Mouse (Mus musculus) layer of hippocampus, adult 9-11 months (tissue): ENCODE results near the gene Myo3b.

Experiments
- DNase-seq: peaks from one replicate; pipeline ENCODE4 v3.0.0; 2022

The Myo3b gene

GRCm38 (mm10) chr2:70133281-70133680 lies 94.4 kb downstream of the Myo3b start:
- no peak for DNase-seq

DNA sequence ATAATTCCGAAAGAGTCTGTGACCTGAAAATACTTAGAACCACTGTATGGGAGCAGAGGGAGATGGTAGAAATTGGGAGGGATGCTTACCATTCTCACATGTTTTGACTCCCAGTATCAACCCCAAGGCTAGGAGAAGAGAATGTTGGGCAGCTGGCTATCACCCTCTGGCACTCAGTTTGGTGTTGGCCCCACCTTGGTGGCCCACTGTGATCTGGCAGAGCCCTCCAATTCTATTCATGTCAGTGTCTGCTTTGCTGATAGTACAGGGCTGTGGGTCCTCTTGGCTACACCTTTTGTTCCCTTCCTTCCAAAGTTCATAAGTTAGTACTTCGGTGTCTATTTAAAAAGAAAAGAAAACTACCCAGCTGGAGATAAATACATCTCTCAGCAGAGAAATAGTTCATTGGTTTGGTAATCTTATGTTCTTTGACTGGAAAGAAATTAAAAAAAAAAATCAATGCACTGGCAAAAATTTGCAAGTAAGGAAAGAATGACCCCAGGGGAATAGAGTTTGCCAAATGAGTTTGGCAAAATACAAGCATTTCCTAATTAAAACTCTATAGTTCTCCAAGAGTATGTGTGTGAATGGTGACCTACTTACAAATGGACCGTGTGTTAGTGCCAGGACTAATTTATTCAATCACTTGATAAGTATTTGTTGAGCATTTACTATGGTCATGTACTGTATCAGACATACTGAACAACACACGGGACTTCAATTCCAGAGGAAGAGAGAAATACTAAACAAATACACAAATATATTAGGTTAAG lies 98.5 kb downstream of the Myo3b start:
- DNase-seq: no peak

DNA sequence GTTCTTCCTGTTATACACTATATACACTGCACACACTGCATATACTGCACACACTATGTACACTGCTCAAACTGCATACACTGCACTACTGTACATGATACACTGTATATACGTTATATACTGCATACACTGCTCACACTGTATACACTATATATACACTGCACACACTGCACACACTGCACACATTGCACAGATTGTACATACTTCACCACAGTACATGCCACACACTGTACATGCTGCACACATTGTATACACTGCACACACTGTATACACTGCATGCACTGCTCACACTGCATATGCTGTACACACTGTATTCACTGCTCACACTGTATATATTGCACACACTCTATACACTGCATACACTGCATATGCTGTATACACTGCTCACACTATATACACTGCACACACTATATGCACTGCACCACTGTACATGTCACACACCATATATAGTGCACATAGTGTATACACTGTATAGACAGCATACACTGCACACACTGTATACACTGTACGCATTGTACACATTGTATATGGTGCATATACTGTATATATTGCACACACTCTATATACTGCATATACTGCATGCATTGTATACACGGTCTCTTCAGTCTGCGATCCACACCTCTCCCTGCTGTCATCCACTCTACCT lies 104.7 kb downstream of the Myo3b start:
- DNase-seq: no peak

DNA sequence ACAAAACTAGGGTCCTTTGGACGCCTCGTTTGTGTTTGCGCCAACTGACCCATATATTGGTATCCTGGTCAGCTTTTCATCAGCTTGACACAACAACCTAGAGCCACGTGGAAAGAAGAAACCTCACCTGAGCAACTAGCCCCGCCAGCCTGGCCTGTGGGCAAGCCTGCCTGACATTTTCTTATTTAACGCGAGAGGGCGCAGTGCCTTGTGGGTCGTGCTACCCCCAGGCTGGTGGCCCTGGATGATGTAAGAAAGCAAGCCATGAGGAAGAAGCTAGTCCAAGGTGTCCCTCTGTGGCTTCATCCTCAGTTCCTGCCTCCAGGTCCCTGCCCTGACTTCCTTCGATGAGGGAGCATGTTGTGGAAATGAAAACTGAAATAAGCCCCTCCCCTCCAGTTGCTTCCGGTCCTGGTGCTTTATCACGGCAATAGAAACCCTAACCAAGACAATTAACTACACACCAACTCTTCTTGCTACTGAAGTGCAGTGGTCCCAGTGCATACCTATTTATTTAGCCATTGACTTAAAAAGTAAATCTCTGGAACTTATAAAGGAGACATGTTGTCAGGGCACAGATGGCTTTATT lies 108.2 kb downstream of the Myo3b start:
- DNase-seq: no peak

GRCm38 (mm10) chr2:70148821-70149510 lies 110.0 kb downstream of the Myo3b start:
- no peak for DNase-seq

DNA sequence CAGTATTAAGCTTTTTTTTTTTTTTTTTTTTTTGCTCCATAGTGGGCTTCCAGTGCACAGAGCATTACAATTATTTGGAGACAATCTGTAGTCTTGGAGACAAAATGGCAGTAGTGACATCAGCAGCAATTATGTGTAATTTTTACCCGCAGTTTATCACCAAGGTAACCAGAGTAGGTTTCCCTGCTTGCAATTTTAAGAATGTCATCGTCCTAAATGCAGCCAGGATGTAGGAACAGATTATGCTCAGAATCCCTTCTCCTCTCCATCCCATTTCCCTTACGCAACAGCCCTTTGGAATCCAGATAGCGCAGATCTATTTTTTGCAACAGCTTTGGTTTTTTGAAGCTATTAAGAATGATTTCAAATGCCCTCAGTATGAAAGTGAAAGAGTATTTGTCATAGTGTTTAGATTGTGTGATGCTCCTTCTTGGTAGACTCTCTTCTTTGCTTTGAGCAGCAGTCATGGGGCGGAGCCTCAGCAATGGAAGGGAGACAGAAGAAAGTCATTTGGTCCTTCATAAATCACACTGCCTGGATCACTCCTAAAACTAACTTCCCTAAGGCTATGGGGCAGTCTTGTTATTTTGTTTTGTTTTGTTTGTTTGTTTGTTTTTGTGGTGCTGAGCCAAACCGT lies 111.6 kb downstream of the Myo3b start:
- DNase-seq: peak; percentile 74

GRCm38 (mm10) chr2:70151930-70152329 lies 113.0 kb downstream of the Myo3b start:
- no peak for DNase-seq

DNA sequence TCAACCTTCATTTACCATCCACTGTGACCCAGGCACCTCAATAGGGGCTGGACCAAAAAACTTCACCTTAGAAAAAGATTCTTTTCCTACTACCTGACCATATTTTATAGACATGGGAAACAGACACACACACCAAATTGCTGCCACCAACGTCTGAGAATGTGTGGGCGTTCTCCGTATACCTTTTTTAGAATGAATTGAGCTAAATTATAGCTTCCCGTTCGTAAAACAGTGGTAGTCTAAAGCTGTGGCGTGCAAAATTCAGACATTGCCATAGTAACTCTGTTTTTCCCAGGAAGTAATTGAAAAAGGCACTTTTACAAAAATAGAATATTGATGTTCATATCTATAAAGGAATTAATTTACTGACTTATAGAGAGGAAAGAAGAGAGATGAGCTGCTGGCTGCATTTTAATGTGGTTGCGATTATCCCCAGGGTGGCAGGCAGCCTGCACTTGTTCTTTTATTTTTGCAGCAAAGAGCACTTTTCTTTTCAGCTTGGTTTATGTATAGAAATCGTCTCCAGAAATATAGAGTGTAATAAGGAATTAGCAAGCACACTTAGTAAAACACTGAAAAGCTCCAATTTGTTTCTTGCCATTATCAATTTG lies 116.4 kb downstream of the Myo3b start:
- DNase-seq: no peak

DNA sequence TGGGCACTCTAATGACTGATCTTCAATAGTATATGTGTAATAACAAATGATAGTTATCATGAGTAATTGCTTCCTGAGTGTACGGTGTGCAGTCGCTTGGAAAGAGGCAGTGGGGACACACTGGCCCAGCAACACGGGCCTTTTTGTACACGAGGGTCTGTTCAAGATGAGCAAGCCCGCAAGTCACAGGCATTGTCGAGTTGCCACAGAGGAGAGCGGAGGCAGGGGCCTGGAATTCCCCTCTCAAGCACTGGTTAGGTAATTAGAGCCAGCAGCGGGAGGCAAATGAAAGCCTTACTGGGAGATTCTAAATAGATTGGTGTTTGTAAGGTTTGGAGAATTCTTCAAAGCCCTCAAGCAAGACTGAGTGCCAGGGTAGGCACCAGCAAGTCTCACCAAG lies 120.6 kb downstream of the Myo3b start:
- DNase-seq: peak; percentile 21

- no peak for DNase-seq
These were observed 127.3 kb downstream of the Myo3b start for GRCm38 (mm10) chr2:70166231-70166630.

GRCm38 (mm10) chr2:70167944-70168935 lies 129.3 kb downstream of the Myo3b start:
- peak; percentile 59 for DNase-seq

- DNase-seq: peak; percentile 22
These were observed 131.5 kb downstream of the Myo3b start for GRCm38 (mm10) chr2:70170469-70170868.

DNA sequence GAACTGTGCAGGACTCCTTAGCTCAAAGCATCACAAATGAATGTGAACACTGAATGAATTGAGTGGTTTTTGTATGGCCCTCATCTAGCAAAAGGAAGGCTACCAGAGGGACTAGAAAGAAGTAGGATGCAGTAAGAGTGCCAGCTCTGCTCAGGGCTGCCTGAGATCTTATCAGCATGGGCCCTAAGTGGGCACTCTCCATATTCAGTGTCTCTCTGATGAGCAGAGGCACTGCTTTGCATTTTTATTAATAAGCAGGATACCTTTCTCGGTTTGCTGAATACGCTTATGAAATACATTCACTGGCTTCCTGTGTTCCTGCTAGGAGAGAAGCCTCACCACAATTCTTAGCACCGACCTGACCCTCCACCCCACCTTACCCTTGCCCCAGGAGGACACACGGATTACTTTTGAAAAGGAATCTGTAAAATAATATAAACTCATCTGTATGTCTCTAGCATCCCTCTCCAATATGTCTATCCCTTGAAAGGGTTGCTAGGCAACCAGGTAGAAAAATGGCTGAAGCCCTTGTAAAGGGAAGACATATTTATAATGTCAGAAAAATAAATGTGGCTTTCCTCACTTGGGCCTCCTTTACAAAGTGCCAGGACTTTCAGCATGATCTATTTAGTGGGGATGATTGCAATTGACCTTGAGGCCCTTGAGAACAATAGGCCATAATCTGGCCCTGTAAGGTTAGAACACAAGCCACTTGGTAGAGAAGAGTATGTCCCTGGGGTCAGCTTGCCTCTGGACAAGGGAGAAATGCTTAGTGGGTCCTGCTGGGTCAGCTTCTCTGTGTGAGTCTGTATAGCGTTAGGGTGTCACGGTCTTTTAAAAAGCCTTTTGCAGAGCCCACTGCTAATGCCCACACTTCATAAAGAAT lies 138.1 kb downstream of the Myo3b start:
- no peak for DNase-seq

- no peak for DNase-seq
These were observed 138.7 kb downstream of the Myo3b start for GRCm38 (mm10) chr2:70177709-70178030.

DNA sequence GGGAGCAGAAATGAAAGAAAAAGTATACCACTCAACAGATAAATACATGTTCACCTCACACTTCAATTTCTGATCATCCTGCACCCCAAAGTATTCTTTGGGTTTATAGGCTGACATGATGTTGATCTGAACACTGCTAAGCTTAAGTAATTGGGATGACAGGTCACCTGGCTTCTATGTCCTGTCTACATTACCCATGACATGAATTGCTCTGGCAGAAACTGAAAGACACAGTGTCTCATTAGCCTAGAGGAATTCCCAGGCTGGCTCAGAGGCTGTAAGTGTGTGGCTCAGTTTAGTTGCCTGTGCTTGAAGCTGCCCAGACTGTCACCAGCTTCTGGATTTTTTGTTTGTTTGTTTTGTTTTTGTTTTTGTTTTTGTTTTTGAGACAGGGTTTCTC lies 139.3 kb downstream of the Myo3b start:
- DNase-seq: no peak

DNA sequence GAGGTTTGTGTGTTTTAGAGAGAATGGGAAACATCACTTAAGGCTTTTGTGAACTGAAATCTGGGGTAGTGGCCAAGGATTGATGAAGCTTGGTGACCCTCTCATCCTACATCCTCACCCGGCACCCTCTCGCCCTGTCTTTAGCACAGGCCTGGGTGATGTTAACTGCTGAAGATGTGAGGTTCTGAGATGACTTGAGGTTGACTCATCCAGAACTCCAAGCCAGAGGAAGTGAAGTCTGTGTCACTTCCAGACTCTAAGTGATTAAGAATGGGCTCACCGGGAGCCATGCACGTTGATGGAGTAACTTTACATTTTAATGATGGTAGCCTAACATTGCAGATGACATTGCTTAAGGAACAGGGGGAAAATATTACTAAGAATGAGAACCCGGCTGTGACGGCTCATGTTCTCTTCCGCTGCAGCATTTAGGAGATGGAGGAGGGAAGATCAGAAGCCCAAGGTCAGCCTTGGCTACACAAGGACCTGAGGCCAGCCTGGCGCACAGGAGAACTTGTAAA lies 143.3 kb downstream of the Myo3b start:
- no peak for DNase-seq

- peak; percentile 16 for DNase-seq
These were observed 148.1 kb downstream of the Myo3b start for GRCm38 (mm10) chr2:70187040-70187439.

GRCm38 (mm10) chr2:70195418-70196248 lies 156.7 kb downstream of the Myo3b start:
- DNase-seq: no peak
